Mouse (Mus musculus): ENCODE results near the gene Rpp38.

The Rpp38 gene

DNA sequence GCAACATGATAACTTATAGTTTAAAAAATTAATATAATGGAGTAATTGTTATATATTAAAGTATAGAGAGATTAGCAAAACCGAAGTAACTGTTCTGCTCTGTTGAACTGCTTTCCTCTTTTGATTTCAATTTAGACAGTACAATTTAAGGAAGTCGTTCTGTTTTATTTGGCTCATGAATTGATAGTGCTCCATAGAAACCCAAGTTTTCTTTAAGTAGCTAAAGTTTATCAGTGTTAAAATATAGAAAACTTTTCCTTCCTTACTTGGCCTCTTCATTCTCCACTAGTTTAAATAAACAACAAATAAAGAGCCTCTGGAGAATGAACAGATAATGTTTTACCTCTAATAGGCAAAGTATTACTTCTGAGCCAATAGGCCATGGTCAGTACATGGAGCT lies 46.2 kb downstream of the Rpp38 start:
- DNase-seq (ENCODE audit: extremely low read depth, low read depth, low spot score) = no peak

DNA sequence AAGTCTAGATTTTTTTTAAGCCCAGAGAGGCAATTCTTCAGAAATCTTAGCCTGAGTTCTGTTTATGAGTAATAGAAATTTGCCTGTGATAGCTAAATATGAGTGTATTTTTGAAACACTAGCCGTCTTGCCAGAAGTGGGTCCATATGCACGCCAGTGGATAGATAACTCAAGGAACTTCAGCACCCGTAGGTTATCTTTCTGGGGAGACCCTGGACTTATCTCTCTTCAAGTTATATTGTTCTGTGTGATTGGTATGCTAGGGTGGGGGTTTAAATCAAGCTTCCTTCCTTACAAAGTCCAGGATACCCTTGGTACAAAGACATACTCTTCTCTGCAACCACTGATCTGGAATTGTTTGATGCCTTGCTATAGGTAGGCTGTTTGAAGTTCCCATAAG lies 46.7 kb downstream of the Rpp38 start:
- DNase-seq (ENCODE audit: extremely low read depth, low read depth, low spot score) = no peak

DNA sequence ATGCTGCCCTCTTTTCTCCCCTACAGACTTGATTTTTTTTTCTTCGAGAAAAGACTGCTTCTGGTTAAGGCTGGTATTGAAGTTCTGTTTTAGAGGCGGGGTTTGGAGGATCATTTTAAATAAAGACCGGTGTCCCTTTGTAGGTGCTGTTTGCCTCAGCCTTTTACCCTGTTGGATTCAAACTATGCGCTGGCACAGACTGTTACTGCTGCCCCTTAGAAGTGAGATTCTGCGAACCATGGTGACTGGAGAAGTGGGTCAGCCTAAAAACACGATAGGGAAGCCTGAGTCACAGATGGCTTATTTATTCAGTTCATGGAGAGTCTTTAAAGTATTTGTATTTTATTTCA lies 47.3 kb downstream of the Rpp38 start:
- no peak for DNase-seq (ENCODE audit: extremely low read depth, low read depth, low spot score)

DNA sequence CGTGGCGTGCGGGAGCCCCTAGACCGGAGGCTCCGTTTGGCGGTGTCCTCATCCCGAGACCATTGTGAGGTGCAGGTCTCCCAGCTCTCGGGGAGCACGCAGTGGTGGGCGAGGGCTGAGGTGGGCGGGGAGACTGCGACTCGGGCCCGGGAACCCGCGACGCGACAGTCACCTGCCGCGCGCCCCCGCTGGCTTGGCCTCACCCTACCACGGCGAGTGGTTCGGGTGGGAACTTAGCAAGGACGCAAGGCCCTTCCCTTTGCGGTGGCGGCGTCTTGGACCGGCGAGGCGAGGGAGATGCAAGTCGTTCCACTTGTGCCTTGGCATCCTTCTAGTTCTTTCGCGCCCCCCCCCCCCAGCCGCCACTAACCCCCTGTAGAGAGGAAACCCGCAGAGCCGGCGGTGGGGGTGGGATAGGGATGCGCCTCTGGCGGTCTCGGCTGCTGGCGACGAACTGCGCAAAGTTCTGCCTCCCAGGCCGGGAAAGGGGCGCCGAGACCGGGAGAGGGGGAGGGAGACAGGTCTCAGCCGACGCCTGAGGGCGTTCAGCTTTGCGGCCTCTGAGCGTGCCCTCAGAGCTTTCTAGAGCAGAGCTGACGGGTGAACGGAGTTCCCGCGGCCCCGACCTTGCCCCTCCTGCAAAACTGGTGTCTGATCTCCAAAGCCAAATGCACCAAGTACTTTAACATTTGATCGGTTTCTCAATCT lies 47.8 kb downstream of the Rpp38 start:
- no peak for DNase-seq (ENCODE audit: extremely low read depth, low read depth, low spot score)

DNA sequence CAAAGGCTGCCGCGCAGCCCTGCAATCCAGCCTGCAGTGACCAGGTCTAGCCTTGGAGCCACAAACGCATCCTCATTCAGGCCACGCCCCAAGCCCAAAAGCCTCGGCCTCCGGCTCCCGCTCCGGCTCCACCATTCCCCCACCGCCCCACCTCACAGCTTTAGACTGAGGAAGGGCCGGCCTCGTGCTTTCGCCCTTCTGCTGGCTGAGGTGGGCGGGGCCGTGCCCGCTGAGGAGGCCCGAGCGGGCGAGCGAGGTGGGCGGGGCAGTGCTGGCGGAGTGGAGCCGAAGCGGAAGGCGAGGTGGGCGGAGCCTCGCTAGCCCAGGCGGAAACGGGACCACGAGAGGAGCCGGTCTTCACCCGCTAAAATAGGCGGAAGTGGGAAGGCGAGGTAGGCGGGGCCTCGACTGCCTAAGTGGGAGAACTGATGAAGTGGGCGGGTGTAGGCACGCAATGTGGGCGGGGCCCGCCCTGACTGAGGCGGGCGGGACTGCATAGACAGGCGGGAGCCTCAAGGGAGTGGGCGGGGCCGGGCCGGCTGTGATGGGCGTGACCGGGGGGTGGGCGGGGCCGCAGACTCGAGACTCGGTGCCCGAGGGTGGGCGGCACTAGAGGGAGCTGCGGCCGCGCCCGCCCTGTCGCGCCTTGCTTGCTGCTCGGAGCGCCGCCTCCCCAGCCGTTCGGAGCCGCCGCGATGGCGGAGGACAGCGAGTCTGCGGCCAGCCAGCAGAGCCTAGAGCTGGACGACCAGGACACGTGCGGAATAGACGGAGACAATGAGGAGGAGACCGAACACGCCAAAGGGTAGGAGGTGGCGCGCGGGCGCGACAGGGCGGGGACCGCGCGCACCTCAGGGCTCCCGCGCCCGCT lies 48.6 kb downstream of the Rpp38 start, which contains the start of gene Nmt2:
Gene Nmt2, plus strand, starts transcription at position 611 of the 871 bp plus-strand sequence.
- peak; percentile 84 for DNase-seq (ENCODE audit: extremely low read depth, low read depth, low spot score)

DNA sequence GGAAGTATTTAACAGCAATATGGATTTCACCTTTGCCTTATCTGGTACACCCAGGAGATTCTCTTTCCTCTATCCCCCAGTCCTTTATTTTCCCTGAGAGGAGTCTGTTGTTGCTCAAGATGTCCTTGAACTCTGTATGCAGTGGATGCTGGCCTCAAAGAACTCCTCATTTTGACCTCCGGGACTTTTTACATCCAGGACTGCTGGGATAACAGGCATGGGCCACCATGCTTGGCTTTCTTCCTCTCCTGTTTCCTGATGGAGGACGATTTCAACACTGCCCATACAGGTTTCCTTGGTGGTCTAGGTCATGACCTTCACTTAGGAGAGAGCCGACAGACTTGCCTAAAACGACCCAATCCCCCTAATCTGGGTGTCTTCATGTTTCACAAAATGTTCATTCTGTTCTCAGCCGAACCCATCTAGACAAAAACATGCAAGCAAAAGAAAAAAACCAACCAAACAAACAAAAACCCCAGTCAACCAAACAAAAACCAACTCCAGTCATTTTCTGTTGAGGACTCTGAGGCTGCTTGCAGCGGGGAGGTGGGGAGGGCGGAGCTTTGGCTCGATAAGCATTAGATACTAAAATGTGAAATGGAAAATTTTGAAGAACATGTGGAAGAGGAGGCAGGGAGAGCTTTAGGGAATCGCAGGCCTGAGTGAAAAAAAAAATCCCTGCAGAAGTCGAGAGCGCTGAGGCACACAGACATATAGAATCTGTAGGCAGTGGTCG lies 49.4 kb downstream of the Rpp38 start:
- no peak for DNase-seq (ENCODE audit: extremely low read depth, low read depth, low spot score)

DNA sequence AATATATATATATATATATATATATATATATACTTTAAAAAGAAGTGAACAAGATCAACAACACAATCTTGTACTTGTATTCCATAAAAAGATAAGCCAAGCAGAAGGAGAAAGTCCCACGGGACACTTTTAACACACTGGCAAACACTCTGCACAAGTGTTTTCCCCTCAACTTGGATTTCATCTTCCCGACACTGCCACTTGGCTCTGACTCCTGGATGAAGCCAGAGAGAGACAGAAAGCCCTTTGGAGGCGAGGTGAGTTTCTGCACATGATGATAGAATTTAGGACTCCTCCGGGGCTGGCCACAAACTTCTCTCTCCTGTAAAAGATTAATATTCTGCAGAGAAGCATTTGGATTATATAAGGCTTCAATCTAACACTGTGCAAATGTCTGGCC lies 51.1 kb downstream of the Rpp38 start:
- no peak for DNase-seq (ENCODE audit: extremely low read depth, low read depth, low spot score)
